Mouse (Mus musculus) megakaryocyte, adult 5-6 weeks (primary cell): Measurements from ENCODE around the gene Ext2. TPM values are rescaled to one million over a fixed set of nuclear protein-coding genes. Genes with fewer than 3 reads are reported as not detected.

ENCODE experiments used
- ATAC-seq: 2 replicates; pipeline ENCODE4 v1.8.0; 2016; ENCODE audit warnings: mild to moderate bottlenecking, inconsistent platforms; ENCODE audit not compliant: poor library complexity, severe bottlenecking
- total RNA-seq, 2 experiments: library from RNA; stranded (forward) in 1 of 2; stranded (reverse) in 1 of 2; fragments of 153-499, 151-499 nt in 1 of 2; fragments of 221-1000, 200-1000 nt in 1 of 2; gene quantifications; 2 replicates each; pipeline versions ENCODE4 v1.2.3 to v1.2.4; 2015 to 2017

Ext2 gene
- total RNA-seq, 2 experiments from 2014 or later, result 16.3 to 29.7 TPM

GRCm38 (mm10) chr2:93645626-93646320, 176.6 kb downstream of the Ext2 start:
- no peak for ATAC-seq

GRCm38 (mm10) chr2:93645197-93645596, 177.2 kb downstream of the Ext2 start:
- no peak for ATAC-seq

GRCm38 (mm10) chr2:93644731-93645130, 177.6 kb downstream of the Ext2 start:
- ATAC-seq, result no peak

- ATAC-seq, result no peak
Observed at GRCm38 (mm10) chr2:93644234-93644633, 178.1 kb downstream of the Ext2 start.

GRCm38 (mm10) chr2:93643403-93643780, 179.0 kb downstream of the Ext2 start:
- ATAC-seq, result no peak

GRCm38 (mm10) chr2:93634609-93635008, 187.8 kb downstream of the Ext2 start:
- ATAC-seq, result no peak

GRCm38 (mm10) chr2:93624665-93625408, 197.5 kb downstream of the Ext2 start:
- ATAC-seq, result no peak

GRCm38 (mm10) chr2:93619208-93619849, 203.0 kb downstream of the Ext2 start:
- no peak for ATAC-seq

GRCm38 (mm10) chr2:93618447-93619199, 203.7 kb downstream of the Ext2 start:
- ATAC-seq, result no peak

- no peak for ATAC-seq
Observed at GRCm38 (mm10) chr2:93615845-93616689, 206.3 kb downstream of the Ext2 start.

- no peak for ATAC-seq
Observed at GRCm38 (mm10) chr2:93613020-93613419, 209.3 kb downstream of the Ext2 start.

Other genes with a start within 250 kb of the Ext2 start
- gene Alx4, start 180.2 kb downstream of the Ext2 start, total RNA-seq (2015), result not detected in 2 replicates
- not detected in 2 replicates for gene Alx4, start 180.2 kb downstream of the Ext2 start, total RNA-seq (2017)
- gene Accs, start 27.4 kb upstream of the Ext2 start, total RNA-seq (2015), result 8.3 and 9.6 TPM in 2 replicates
- gene Accs, start 27.4 kb upstream of the Ext2 start, total RNA-seq (2017), result 11.7 and 12.7 TPM in 2 replicates
- gene Accsl, start 46.6 kb upstream of the Ext2 start, total RNA-seq (2015), result not detected in 2 replicates
- gene Accsl, start 46.6 kb upstream of the Ext2 start, total RNA-seq (2017), result not detected in 2 replicates
- 0.11 TPM in 1 of 2 replicates, not detected in the other for gene Gm13889, start 134.6 kb upstream of the Ext2 start, total RNA-seq (2015)
- gene Gm13889, start 134.6 kb upstream of the Ext2 start, total RNA-seq (2017), result 0.51 TPM in 1 of 2 replicates, not detected in the other
- gene Gm27027, start 173.8 kb upstream of the Ext2 start, total RNA-seq (2015), result not detected in 2 replicates
- not detected in 2 replicates for gene Gm27027, start 173.8 kb upstream of the Ext2 start, total RNA-seq (2017)
- 64.3 and 71.6 TPM in 2 replicates for gene Alkbh3, start 188.2 kb upstream of the Ext2 start, total RNA-seq (2015)
- 26.0 and 27.2 TPM in 2 replicates for gene Alkbh3, start 188.2 kb upstream of the Ext2 start, total RNA-seq (2017)